Mouse (Mus musculus) myocyte (in vitro differentiated cells): ENCODE results near the gene Arxes2.

Experiments used
- E2F4 ChIP-seq: IDR thresholded peaks from one replicate; pipeline ENCODE4 v1.6.1; 2011; ENCODE audit warnings: mild to moderate bottlenecking, control low read depth, moderate library complexity; ENCODE audit not compliant: insufficient read depth
- POLR2A ChIP-seq: IDR thresholded peaks from one replicate; pipeline ENCODE4 v1.6.1; 2011; ENCODE audit warnings: low read depth, mild to moderate bottlenecking, control low read depth, moderate library complexity; ENCODE audit not compliant: insufficient read length

GRCm38 (mm10) chrX:135956988-135957690 lies 36.5 kb upstream of the Arxes2 start:
- TF ChIP-seq POLR2A (no peak), E2F4 (no peak)
